Mouse (Mus musculus) bone marrow macrophage, adult 2 months (primary cell): Measurements from ENCODE around the gene Ddx43. TPM values are rescaled to one million over a fixed set of nuclear protein-coding genes. Genes with fewer than 3 reads are reported as not detected.
"Not testable (repeated sequence)": the region's sequence is repeated elsewhere in the genome, so short reads cannot be mapped to it uniquely, and the experiment has no call there.

Experiments
- H3K27ac ChIP-seq: 2 replicates; pipeline ENCODE4 v1.5.1; 2012; ENCODE audit warnings: low read depth, low read length; ENCODE audit not compliant: insufficient read depth
- H3K4me1 ChIP-seq: 2 replicates; pipeline ENCODE4 v1.6.1; 2012; ENCODE audit warnings: low read length; ENCODE audit not compliant: control insufficient read depth, insufficient read depth
- H3K4me3 ChIP-seq: 2 replicates; pipeline ENCODE4 v1.5.1; 2012; ENCODE audit warnings: mild to moderate bottlenecking, low read length, moderate library complexity; ENCODE audit not compliant: insufficient read depth
- CTCF ChIP-seq: IDR thresholded peaks from 2 replicates; pipeline ENCODE4 v1.5.1; 2012; ENCODE audit warnings: low read depth, mild to moderate bottlenecking, low read length, moderate library complexity
- POLR2A ChIP-seq: IDR thresholded peaks from 2 replicates; pipeline ENCODE4 v1.6.1; 2012; ENCODE audit warnings: mild to moderate bottlenecking, low read depth, low read length, borderline replicate concordance
- polyA plus RNA-seq: library from polyadenylated mRNA; stranded (reverse); fragments of >200 nt; gene quantifications from 2 replicates; pipeline ENCODE4 v1.2.4, GENCODE M21; 2012; ENCODE audit not compliant: missing spikeins, insufficient read depth, insufficient read length

Ddx43 gene
- polyA plus RNA-seq = 0.25 TPM in 1 of 2 replicates, not detected in the other

DNA sequence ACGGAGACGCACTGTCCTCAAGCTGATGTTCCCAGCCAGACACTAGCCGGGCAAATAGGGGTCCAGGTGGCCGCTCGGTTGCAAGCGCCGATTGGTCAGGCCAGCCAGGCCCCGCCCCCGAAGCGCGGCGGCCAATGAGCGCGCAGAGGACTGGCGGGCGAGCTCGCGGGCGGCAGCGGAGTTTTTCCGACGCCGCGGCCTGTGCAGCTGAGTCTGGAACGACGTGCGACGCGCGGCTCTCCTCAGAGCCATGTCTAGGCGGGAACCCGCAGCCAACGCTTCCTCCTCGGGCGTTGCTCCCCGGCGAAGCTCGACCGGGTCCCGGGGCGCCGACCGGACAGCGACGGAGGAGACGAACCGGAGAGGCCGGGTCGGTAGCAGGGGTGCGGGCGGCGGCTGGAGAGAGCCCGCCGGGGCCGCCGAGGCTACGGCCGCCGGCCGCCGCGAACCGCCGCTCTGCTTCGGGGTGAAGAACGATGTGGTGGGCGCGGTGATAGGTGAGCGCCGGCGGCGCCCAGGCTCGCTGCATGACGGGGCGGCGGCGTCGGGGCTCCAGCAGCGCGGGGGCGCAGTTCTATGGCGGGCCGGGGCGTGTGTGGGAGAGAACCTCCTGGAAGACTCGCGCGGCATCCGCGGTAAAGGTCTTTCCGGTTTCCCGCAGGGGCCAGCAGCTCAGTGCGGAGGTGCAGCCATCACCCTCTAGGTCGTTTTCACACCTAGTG is at the start of gene Ddx43:
TSS of gene Ddx43 (plus strand) at position 148 of the 722 bp plus-strand sequence.
- Histone ChIP-seq H3K4me3 (peak within 1 kb of the TSS; percentile 34), H3K4me1 (no peaks in the 10 kb centered on the region), H3K27ac (no peak within 1 kb of the TSS)
- no peak for TF ChIP-seq POLR2A
- TF ChIP-seq CTCF = no peak

DNA sequence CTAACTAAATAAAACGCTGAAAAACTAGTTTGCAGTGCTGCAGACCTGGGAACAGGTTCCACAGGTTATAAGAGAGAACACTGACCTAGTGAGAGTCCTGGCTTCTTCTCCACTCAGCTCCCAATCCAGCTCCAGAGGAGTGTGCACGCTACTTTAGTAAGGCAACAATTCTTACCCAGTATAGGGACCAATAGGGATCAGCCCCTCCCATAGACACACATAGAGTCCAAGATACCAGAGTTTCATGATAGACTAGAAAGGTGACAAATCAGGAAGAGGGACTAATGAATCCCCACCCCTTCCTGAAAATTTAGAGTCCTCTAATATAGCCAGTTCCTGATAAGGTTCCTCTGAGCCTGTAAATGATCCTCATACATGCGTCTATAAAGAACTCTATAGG is 48.6 kb upstream of the Ddx43 start:
- TF ChIP-seq CTCF = no peak
- no peak for TF ChIP-seq POLR2A
- Histone ChIP-seq H3K27ac (no peak overlapping the region), H3K4me1 (no peaks in the 10 kb centered on the region), H3K4me3 (no peak overlapping the region)

DNA sequence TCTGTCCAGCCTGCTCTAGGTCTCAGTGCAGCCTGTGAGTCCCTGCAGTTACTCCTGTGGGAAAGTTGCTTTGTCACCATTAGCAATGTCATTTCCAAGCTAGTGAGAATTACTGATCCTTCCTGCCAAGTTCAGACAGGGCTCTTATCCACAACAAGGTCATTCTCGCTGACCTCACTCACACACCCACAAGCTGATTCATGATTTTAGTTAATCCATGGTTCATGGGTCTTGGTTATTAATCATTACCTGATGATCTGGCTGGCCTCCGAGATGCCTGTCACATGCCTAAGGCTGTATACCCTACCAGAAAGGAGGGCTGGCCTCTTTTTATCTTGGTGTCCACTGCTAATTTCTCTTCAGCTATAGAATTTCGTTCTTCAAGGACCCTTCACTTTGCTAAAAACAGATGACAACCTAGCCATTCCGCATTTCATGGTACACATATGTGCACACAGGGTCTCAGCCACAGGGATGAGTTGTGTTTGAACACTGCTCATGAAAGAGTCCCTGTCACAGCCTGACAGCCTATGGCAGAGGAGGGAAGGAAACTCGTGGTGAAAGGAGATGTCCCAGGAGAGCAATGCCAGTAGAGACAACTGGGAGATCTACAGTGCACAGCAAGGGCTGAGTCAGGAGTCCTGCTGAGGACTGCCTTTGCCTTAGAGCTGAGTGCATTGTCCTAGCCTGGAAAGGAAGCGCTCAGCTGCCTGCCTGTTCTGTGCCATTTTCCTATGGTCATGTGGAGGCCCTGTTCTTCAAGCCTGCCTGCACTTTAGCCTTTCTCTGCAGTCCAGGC is 47.2 kb upstream of the Ddx43 start:
- not testable (repeated sequence) for H3K4me1 ChIP-seq, H3K4me3 ChIP-seq

DNA sequence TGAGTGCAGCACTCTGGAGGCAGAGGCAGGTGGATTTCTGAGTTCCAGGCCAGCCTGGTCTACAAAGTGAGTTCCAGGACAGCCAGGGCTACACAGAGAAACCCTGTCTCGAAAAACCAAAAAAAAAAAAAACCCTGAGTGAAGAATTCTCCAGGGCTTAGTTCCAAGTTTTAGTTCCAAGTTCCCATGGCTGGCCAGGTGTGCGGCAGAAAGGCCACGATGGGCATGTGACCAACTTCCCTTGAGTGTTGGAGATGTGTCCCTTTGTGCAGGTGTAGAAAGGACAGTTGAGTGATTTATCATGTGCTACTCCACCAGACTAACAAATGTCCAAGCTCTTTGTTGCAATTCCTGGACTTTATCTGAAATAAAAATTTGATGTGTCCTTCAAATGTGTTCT is 46.4 kb upstream of the Ddx43 start:
- H3K4me1 ChIP-seq, H3K4me3 ChIP-seq, H3K27ac ChIP-seq: not testable (repeated sequence)

More for the DNA sequence above, 47.2 kb upstream of the Ddx43 start:
- not testable (repeated sequence) for H3K27ac ChIP-seq

DNA sequence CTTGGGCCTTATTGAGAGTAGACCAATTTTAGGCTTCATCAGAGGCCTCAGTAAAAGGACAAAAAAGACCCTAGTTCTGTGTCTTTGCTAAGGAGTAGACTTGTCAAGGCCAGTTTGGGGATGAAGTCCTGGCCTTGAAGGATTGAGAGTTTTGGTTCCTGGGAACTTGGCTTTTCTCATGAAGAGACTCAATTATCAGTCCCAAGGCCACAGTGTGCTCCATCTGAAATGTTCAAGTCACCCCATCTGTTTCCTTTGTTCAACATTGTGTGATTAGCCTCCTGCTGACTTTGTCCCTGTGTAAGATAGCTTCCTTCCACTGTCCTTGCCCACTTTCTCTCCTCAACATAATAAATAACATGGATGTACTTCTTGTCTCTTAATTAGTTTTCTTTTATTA is 45.6 kb upstream of the Ddx43 start:
- not testable (repeated sequence) for H3K4me1 ChIP-seq, H3K27ac ChIP-seq

DNA sequence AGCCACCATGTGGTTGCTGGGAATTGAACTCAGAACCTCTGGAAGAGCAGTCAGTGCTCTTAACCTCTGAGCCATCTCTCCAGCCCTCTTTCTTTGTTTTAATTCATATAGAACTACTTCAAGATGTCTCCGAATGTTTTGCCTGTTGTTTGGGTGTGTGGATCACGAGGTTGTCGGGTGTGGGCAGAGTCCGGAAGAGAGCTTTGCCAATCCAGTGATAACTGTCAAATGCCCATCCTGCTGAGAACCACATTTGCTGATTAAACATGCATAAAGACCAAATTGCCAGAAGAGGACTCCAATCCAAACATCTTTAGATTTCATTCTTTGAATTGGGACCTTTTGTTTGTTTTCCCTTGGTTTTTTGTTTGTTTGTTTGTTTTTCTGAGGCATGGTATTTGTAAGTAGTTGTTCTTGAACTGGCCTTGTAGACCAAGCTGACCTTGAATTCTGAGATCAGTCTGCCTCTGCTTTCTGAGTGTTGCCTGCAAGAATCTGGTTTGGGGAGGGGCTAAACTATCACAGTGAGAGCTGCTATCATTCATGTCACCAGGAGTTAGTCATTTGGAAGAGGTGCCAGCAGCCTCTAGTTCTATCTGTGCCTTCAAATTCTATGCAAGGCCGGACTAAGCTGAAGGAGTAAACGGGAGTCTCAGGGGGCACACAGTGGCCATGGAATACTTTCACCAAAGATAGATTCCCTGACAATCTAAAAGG is 43.9 kb upstream of the Ddx43 start:
- no peak overlapping the region for H3K27ac ChIP-seq
- H3K4me1 ChIP-seq = no peaks in the 10 kb centered on the region
- H3K4me3 ChIP-seq = no peak overlapping the region
- TF ChIP-seq CTCF = no peak
- no peak for TF ChIP-seq POLR2A

More for the DNA sequence above, 45.6 kb upstream of the Ddx43 start:
- H3K4me3 ChIP-seq = not testable (repeated sequence)

DNA sequence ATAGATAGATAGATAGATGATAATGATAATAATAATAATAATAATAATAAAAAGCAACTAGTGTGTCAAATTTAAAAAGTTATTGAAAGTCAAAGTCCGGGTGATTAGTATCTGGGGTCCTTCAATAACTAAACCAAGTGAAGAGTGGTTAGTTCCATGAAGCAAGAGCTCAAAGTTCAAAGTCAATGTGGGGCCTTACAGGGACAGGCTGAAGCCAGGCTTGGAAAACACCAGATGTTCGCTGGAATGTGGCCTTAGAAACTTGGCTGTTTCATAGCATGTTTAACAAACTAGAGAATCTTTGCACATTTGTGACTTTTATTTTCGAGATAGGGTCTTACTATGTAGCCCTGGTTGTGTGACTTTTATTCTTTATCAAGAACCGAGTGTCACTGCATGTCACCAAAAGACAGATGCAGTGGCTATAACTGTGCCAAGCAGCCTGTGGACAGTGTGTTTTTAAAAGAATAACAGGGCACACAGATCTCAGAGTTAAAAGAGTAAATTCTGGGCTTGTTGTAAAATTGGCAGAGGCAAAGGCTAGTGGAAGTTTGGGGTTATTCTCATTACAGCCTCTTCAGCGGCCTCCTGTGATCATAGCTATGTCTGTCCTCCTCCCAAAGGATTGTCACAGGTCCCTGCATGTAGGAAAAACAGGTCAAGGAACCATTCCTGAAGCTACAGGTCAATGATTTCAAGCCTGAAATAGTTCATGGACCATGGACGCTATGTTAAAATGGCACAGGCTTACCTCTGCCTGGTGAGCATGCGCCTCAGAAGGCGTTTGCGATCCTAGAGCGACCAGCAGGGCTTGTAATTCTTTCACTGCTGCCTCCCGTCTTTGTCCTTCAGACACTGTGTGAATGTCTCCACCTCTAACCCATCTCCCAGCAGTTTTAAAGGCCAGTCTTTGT is 40.7 kb upstream of the Ddx43 start:
- no peak overlapping the region for H3K27ac ChIP-seq
- H3K4me1 ChIP-seq = no peaks in the 10 kb centered on the region
- no peak overlapping the region for H3K4me3 ChIP-seq
- TF ChIP-seq POLR2A (no peak), CTCF (no peak)

DNA sequence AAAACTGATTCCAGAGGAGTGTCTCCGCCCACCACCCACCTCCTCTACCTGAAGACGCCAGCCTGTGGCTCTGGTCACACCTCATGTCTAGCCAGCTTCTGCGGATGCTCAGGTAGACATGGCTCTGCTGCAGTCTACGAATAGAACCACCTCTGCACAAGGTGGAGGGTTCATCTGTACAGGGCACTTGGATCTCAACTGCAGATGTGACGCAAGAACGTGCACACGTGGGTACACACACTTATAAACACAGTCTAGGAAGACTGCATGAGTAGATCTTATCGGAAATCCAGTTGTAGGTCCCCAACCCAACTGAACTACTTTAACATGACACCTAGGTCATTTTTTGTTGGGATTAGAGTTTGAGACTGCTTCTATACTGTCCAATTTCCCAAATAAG is 40.0 kb upstream of the Ddx43 start, which contains the start of gene Gsta2:
TSS of gene Gsta2 (minus strand) at position 178 of the 400 bp plus-strand sequence.
- TF ChIP-seq POLR2A = no peak
- TF ChIP-seq CTCF = no peak
- no peak within 1 kb of the TSS for H3K4me3 ChIP-seq
- H3K27ac ChIP-seq = no peak within 1 kb of the TSS
- H3K4me1 ChIP-seq = no peaks in the 10 kb centered on the region

DNA sequence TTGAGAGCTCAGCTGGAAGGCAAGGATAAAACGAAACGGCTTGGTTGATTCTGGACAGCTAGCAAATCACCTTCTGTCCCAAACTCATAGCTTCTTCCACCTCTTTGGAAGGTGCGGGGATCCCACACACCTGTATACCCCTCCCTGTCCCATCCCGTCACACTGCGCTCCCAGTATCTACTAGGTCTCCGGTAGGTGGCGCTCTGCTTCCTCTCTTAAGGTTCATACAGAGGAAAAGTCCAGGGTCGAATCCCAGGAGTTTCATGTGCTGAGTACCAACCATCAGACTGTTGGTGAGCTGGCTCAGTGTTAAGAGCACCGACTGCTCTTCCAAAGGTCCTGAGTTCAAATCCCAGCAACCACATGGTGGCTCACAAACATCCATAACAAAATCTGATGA is 37.5 kb upstream of the Ddx43 start:
- H3K4me1 ChIP-seq = peaks cover 3% of the 10 kb centered on the region
- H3K27ac ChIP-seq = no peak overlapping the region
- TF ChIP-seq CTCF = peak; percentile 88
- TF ChIP-seq POLR2A = no peak
- no peak overlapping the region for H3K4me3 ChIP-seq
